Mouse (Mus musculus): ENCODE measurements around the gene Ube2t. TPM values are rescaled to one million over a fixed set of nuclear protein-coding genes. Genes with fewer than 3 reads are reported as not detected.

Ube2t gene
- 1 to 10 TPM; 6.0 to 6.3 TPM for total RNA-seq (2021)
- long read RNA-seq, experiment 1, transcript Ube2t-201 (7 exons, 1,116 nt) = major isoform, 7 of 10 reads
- long read RNA-seq, experiment 1, partial matches to known transcripts = 1 of 10 reads
- long read RNA-seq, experiment 1, other reads (novel, unspliced or antisense) = 2 of 10 reads
- long read RNA-seq, experiment 2, transcript Ube2t-201 (7 exons, 1,116 nt) = major isoform, 7 of 9 reads
- long read RNA-seq, experiment 2, partial matches to known transcripts = 0 of 9 reads
- long read RNA-seq, experiment 2, other reads (novel, unspliced or antisense) = 2 of 9 reads

GRCm38 (mm10) chr1:134962053-134962803 is at the start of gene Ube2t:
Ube2t (plus strand) TSS chr1:134962565.
- intact Hi-C loops (cut with DNase I) = loop anchor here (10.0 kb wide), 2 partner anchors 237 to 323 kb away; partner anchors contain the start of gene Rnpep
- DNase-seq = peak; percentile 93 to 95

GRCm38 (mm10) chr1:134913535-134913934 is 48.8 kb upstream of the Ube2t start:
- DNase-seq = peak; percentile 39

GRCm38 (mm10) chr1:134915421-134915820 is 46.9 kb upstream of the Ube2t start:
- intact Hi-C loops (cut with DNase I) = no loop called here
- no peak for DNase-seq

More at GRCm38 (mm10) chr1:134913535-134913934, 48.8 kb upstream of the Ube2t start:
- intact Hi-C loops (cut with DNase I) = no loop called here

GRCm38 (mm10) chr1:134919010-134919409 is 43.4 kb upstream of the Ube2t start:
- intact Hi-C loops (cut with DNase I) = no loop called here
- no peak for DNase-seq

- intact Hi-C loops (cut with DNase I) = no loop called here
- no peak for DNase-seq
Measured at GRCm38 (mm10) chr1:134932431-134932830, 29.9 kb upstream of the Ube2t start.

GRCm38 (mm10) chr1:134936335-134936734 is 26.0 kb upstream of the Ube2t start:
- peak in 1 of 2 experiments; percentile 35 for DNase-seq
- intact Hi-C loops (cut with DNase I) = loop anchor here (5.0 kb wide), 1 partner anchor 39 kb away; no protein-coding TSS in a partner anchor

- intact Hi-C loops (cut with DNase I) = loop anchor here (5.0 kb wide), 1 partner anchor 41 kb away; no protein-coding TSS in a partner anchor
- no peak for DNase-seq
Measured at GRCm38 (mm10) chr1:134938233-134938632, 24.1 kb upstream of the Ube2t start.

- intact Hi-C loops (cut with DNase I) = no loop called here
- DNase-seq = no peak
Measured at GRCm38 (mm10) chr1:134940863-134941262, 21.5 kb upstream of the Ube2t start.

- intact Hi-C loops (cut with DNase I) = no loop called here
- no peak for DNase-seq
Measured at GRCm38 (mm10) chr1:134942898-134943297, 19.5 kb upstream of the Ube2t start.

GRCm38 (mm10) chr1:134947590-134947989 is 14.8 kb upstream of the Ube2t start:
- intact Hi-C loops (cut with DNase I) = no loop called here
- DNase-seq = no peak

- intact Hi-C loops (cut with DNase I) = no loop called here
- peak in 1 of 2 experiments; percentile 23 for DNase-seq
Measured at GRCm38 (mm10) chr1:134949946-134950345, 12.4 kb upstream of the Ube2t start.

- intact Hi-C loops (cut with DNase I) = no loop called here
- DNase-seq = no peak
Measured at GRCm38 (mm10) chr1:134955050-134955636, 7.2 kb upstream of the Ube2t start.

- DNase-seq = peak; percentile 93 to 95
- intact Hi-C loops (cut with DNase I) = no loop called here
Measured at GRCm38 (mm10) chr1:134955637-134956176, 6.7 kb upstream of the Ube2t start, which contains the start of gene Ppp1r12b. Ppp1r12b (minus strand) TSS chr1:134955942.

GRCm38 (mm10) chr1:134960634-134961033 is 1.7 kb upstream of the Ube2t start:
- intact Hi-C loops (cut with DNase I) = loop anchor here (10.0 kb wide), 2 partner anchors 236 to 324 kb away; partner anchors contain the start of gene Rnpep
- no peak for DNase-seq

GRCm38 (mm10) chr1:134962821-134963220 is 456 bp downstream of the Ube2t start:
- intact Hi-C loops (cut with DNase I) = loop anchor here (10.0 kb wide), 2 partner anchors 238 to 322 kb away; partner anchors contain the start of gene Rnpep
- no peak for DNase-seq

GRCm38 (mm10) chr1:134965430-134965829 is 3.1 kb downstream of the Ube2t start:
- no peak for DNase-seq
- intact Hi-C loops (cut with DNase I) = loop anchor here (10.0 kb wide), 2 partner anchors 241 to 319 kb away; partner anchors contain the start of gene Rnpep

GRCm38 (mm10) chr1:134972920-134973319 is 10.6 kb downstream of the Ube2t start:
- no peak for DNase-seq
- intact Hi-C loops (cut with DNase I) = no loop called here

GRCm38 (mm10) chr1:134987173-134987961 is 25.0 kb downstream of the Ube2t start:
- intact Hi-C loops (cut with DNase I) = loop anchor here (10.0 kb wide), 1 partner anchor 377 kb away; no protein-coding TSS in a partner anchor
- DNase-seq = peak; percentile 73 to 74

- no peak for DNase-seq
- intact Hi-C loops (cut with DNase I) = loop anchor here (10.0 kb wide), 1 partner anchor 377 kb away; no protein-coding TSS in a partner anchor
Measured at GRCm38 (mm10) chr1:134987962-134988341, 25.6 kb downstream of the Ube2t start.

All from heart, postnatal 14 days (tissue).